Mouse (Mus musculus) olfactory bulb, adult 2 months (tissue): ENCODE measurements around the gene Ttc4.

Source experiments
- CTCF ChIP-seq: fragments of 200-500 bp; IDR thresholded peaks from 2 replicates; pipeline ENCODE4 v1.5.1; 2012; ENCODE audit warnings: low read depth, mild to moderate bottlenecking, low read length, moderate library complexity; ENCODE audit not compliant: insufficient read depth
- POLR2A ChIP-seq: fragments of 200-500 bp; IDR thresholded peaks from 2 replicates; pipeline ENCODE4 v1.6.1; 2012; ENCODE audit warnings: mild to moderate bottlenecking, low read depth, low read length, moderate library complexity; ENCODE audit not compliant: insufficient read depth

- TF ChIP-seq POLR2A = no peak
- TF ChIP-seq CTCF = no peak
Observed at GRCm38 (mm10) chr4:106705096-106705665, 26.4 kb upstream of the Ttc4 start.
